Mouse (Mus musculus) gastrocnemius, adult 2 months (tissue): ENCODE results near the gene Tmem200a. TPM values are rescaled to one million over a fixed set of nuclear protein-coding genes. Genes with fewer than 3 reads are reported as not detected.
"Not testable (repeated sequence)": the region's sequence is repeated elsewhere in the genome, so short reads cannot be mapped to it uniquely, and the experiment has no call there.

ENCODE experiments used
- DNase-seq: peaks from one replicate; pipeline ENCODE4 v3.0.0; 2022
- H3K27ac ChIP-seq: fragments of 200-600 bp; 2 replicates; pipeline ENCODE4 v1.8.1; 2022; ENCODE audit warnings: mild to moderate bottlenecking
- H3K4me3 ChIP-seq: fragments of 200-600 bp; 2 replicates; pipeline ENCODE4 v1.8.1; 2022; ENCODE audit warnings: mild to moderate bottlenecking, moderate library complexity
- CTCF ChIP-seq: fragments of 200-600 bp; IDR thresholded peaks from 2 replicates; pipeline ENCODE4 v1.8.1; 2022; ENCODE audit warnings: antibody characterized with exemption, mild to moderate bottlenecking, moderate library complexity
- intact Hi-C: fragments of 180-260 bp; cut with DNase I; formaldehyde crosslinking; loops from one replicate; pipeline ENCODE4 v1.15.1; 2025
- total RNA-seq, 2 experiments: library from RNA; stranded (reverse); gene quantifications; 2 replicates each; pipeline ENCODE4 v1.2.3; 2021

Gene Tmem200a
- total RNA-seq, 2 experiments from 2014 or later: 0.81 TPM; not detected in 1

DNA sequence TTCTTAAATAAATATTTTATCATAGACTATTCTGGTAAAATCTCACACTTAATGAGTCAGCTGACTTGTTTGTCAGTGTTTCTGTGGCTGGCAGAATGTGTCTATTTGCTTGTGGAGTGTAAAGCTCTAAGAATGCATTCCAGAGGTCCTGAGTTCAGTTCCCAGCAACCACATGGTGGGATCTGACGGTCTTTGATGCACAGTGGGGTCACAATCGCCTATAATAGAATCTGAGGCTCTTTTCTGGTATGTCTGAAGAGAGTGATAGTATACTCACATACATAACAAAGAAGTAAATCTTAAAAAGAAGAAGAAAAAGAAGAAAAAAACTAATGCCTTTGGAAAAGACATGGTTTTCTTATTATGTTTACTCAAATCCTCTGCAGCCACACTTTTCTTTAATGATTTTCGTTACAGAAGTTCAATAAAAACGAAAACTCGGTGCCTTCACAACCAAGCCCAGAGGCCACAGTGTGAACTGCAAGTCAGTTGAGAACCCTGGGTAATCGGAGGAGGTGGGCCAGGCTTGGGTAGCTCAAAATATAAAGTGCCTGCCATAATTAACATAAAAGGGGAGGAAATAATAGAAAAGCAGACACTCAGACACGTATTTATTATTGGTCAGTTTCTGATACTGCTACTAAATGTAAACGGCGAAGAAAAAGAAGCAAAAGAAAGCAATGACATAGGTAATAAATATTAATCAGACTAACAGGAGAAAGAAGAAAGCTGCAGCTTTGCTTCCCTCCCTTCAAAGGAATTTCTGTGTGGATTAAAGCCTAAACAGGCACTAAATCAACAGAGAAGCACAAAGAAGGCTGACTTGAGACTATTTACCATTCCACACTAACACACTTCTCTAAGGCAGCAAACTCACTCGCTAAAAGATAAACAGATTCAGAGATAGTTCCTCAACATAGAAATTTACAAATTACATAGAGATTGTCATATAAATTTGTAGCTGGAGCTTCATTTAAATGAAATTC is 170.5 kb downstream of the Tmem200a start:
- no peak for TF ChIP-seq CTCF
- H3K4me3 ChIP-seq: no peak overlapping the region
- no peak overlapping the region for H3K27ac ChIP-seq
- no peak for DNase-seq
- intact Hi-C loops: no loop called here

- H3K27ac ChIP-seq, H3K4me3 ChIP-seq, DNase-seq, intact Hi-C loops: not testable (repeated sequence)
Measured at GRCm38 (mm10) chr10:25894126-25894525, 184.7 kb downstream of the Tmem200a start.

GRCm38 (mm10) chr10:25887225-25887624 is 191.6 kb downstream of the Tmem200a start:
- Histone ChIP-seq H3K4me3 (no peak overlapping the region), H3K27ac (no peak overlapping the region)
- DNase-seq: no peak
- intact Hi-C loops: no loop called here
- no peak for TF ChIP-seq CTCF

DNA sequence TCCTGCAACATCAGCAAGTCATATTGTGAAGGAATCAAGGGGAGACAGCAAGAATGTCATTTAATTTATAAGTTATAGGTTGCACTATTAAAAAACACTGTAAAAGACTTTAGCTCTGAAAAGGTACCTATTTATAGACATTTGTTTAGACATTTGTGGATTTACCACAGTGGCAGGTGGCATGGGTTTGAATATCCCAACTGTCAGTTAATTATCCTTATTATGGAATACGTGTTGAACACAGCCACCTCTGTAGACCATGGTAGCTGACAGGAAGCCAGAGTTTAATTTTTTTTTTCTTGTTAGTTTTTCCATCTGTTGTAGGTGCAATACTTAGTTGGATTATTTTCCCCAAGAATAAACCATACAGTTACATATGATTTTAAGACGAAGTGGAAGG is 194.3 kb downstream of the Tmem200a start:
- no peak overlapping the region for H3K4me3 ChIP-seq
- no peak overlapping the region for H3K27ac ChIP-seq
- no peak for DNase-seq
- TF ChIP-seq CTCF: no peak
- intact Hi-C loops: no loop called here

DNA sequence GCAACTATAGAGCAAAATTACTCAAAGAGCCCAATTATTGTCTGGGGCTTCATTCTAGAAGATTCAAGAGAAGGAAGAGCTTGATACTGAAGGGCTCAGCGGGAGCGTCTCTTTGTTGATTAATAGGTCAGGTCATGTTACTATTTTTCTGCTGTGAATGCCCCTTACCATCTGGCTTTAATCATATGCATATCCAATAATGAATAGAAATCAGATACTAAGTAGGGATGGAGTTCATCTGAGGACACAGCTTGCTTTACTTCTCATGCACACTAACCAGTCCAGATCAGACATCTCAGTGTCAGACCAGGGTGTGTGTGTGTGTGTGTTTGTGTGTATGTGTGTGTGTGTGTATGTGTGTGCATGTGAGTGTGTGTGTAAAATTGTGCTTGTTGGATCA is 201.1 kb downstream of the Tmem200a start:
- Histone ChIP-seq H3K4me3 (no peak overlapping the region), H3K27ac (no peak overlapping the region)
- DNase-seq: no peak
- no peak for TF ChIP-seq CTCF
- intact Hi-C loops: no loop called here

DNA sequence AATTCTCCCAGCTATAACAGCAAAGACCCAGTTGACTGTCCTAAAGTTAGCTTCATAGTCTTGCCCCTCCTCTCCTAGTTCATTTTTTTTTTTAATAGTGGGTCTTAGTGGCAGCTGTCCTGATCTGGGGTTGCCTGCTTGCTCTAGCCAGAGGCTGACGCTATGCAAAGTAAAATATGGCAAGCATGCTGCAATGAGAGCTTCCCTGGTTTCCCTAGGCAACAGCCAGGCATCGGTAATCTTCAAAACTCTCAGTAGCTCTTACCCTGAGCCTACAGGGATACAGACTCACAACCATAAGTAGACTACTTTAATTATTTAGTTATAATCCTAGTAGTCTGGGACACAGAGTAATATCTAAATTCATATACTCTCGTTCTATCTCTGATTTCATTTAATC is 202.0 kb downstream of the Tmem200a start:
- H3K4me3 ChIP-seq: no peak overlapping the region
- TF ChIP-seq CTCF: no peak
- no peak for DNase-seq
- intact Hi-C loops: no loop called here
- no peak overlapping the region for H3K27ac ChIP-seq

DNA sequence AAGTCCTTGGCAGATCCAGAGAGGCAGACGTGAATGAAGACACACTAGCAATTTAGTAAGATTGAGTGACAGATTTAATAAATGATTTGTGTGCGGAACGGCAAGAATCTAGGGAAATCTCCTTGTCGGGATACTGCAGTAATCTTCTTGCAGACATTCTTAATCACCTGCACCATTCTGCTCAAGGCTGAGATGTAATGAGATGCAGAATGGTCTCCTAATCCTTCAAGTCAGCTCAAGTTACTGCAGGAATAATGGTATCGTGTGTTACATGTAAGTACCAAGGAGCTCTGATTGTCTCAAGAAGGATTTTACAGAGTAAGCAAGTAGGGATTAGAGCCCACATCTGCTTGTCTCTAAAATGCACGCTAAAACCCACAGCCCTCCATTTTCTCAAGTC is 210.1 kb downstream of the Tmem200a start:
- intact Hi-C loops: no loop called here
- H3K27ac ChIP-seq: no peak overlapping the region
- DNase-seq: no peak
- TF ChIP-seq CTCF: no peak
- H3K4me3 ChIP-seq: no peak overlapping the region

Other genes starting within 250 kb of the Tmem200a start
- gene Gm9767, start 797 bp downstream of the Tmem200a start, total RNA-seq: not detected
- not detected for gene Samd3, start 150.7 kb upstream of the Tmem200a start, total RNA-seq